ENCODE assay signal across 16 mouse cellular contexts in the genomic region with DNA sequence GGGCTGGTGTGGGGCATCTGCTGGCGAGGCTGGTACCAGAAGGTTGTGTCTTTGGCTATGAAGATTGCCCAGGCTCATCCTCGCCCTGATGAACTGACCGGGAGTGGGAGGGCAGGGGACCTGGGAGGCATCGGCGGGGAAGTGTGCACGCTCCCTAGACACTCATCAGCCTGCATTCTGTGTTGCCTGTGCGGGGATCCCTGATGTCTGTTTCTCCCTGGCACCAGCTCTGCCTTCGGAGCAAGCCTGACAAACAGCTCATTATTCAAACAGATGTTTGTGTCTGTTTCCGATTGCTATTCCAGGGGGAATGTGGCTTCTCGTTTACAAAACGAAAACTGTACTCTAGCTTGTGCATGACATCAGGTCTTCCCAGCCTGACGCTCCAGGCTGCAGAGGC.
DNase-seq lines count a peak whose midpoint lies in the region; ATAC-seq lines count a peak whose summit lies in the region.
"Had no signal": no experiment of that assay in that cellular context is flagged by ENCODE, and none has a peak within 500 bp of the region (broad histone marks: within the 10 kb centered on the region; RNA-seq: fewer than 3 reads in every experiment).

No protein-coding gene starts in this region.

- H3K9ac ChIP-seq in midbrain, embryonic 14.5 days (replicated peaks; ENCODE audit: low read length): no peak overlapping the region
- H3K9ac ChIP-seq in midbrain, embryonic 11.5 days (ENCODE audit: low read length): no peak overlapping the region
- no peak overlapping the region for H3K9ac ChIP-seq in hindbrain, embryonic 16.5 days (ENCODE audit: low read depth, low read length)
- H3K9ac ChIP-seq: embryonic facial prominence, embryonic 12.5 days; limb, embryonic 13.5 days; liver, embryonic 13.5 days; stomach, embryonic 15.5 days had no signal

- no peaks in the 10 kb centered on the region for H3K9me3 ChIP-seq in midbrain, embryonic 14.5 days (ENCODE audit: control insufficient read depth, low read length)
- no peaks in the 10 kb centered on the region for H3K9me3 ChIP-seq in midbrain, embryonic 11.5 days (ENCODE audit: control insufficient read depth, low read length)
- H3K9me3 ChIP-seq in hindbrain, embryonic 16.5 days (ENCODE audit: control insufficient read depth, low read length): no peaks in the 10 kb centered on the region
- H3K9me3 ChIP-seq: embryonic facial prominence, embryonic 12.5 days; limb, embryonic 13.5 days; stomach, embryonic 15.5 days had no signal

- no peaks in the 10 kb centered on the region for H3K27me3 ChIP-seq in midbrain, embryonic 14.5 days (ENCODE audit: control insufficient read depth, insufficient read depth, low read length)
- H3K27me3 ChIP-seq in midbrain, embryonic 11.5 days (ENCODE audit: control insufficient read depth, insufficient read depth, low read length): no peaks in the 10 kb centered on the region
- no peaks in the 10 kb centered on the region for H3K27me3 ChIP-seq in hindbrain, embryonic 16.5 days (replicated peaks; ENCODE audit: control insufficient read depth, insufficient read depth, low read length)
- H3K27me3 ChIP-seq: embryonic facial prominence, embryonic 12.5 days; limb, embryonic 13.5 days; liver, embryonic 13.5 days; stomach, embryonic 15.5 days had no signal

- ATAC-seq in midbrain, embryonic 14.5 days (ENCODE audit: low FRiP score, low TSS enrichment): no peak
- no peak for ATAC-seq in midbrain, embryonic 11.5 days (ENCODE audit: low FRiP score)
- ATAC-seq in hindbrain, embryonic 16.5 days: peak; percentile 53; the same call in 1 of the 2 replicates
- ATAC-seq: midbrain, embryonic 16.5 days had no signal

- no peak overlapping the region for H3K4me2 ChIP-seq in midbrain, embryonic 14.5 days (ENCODE audit: low read length)
- H3K4me2 ChIP-seq in midbrain, embryonic 11.5 days: no peak overlapping the region
- no peak overlapping the region for H3K4me2 ChIP-seq in hindbrain, embryonic 16.5 days (ENCODE audit: low read length)
- H3K4me2 ChIP-seq: embryonic facial prominence, embryonic 12.5 days; limb, embryonic 13.5 days; liver, embryonic 13.5 days; stomach, embryonic 15.5 days had no signal

- intact Hi-C loops in heart, postnatal 25 days (cut with DNase I): no loop called here

- DNase-seq in heart, adult 11 months: peak; percentile 85
- no peak for DNase-seq in heart, postnatal 25 days (ENCODE audit: low spot score)
- DNase-seq in midbrain, embryonic 14.5 days: peak; percentile 41
- no peak for DNase-seq in midbrain, embryonic 11.5 days (ENCODE audit: low spot score, missing footprints)
- no peak for DNase-seq in natural killer cell, adult 2 months (ENCODE audit: low spot score in 2 of 2)
- DNase-seq in adrenal gland, postnatal 10 days: no peak
- DNase-seq: cerebellum, adult 9-10 months; gastrocnemius, postnatal 36 days; kidney, adult 11 months; liver, embryonic 13.5 days; thymus, adult 18-20 months had no signal

- no peaks in the 10 kb centered on the region for H3K36me3 ChIP-seq in midbrain, embryonic 14.5 days (ENCODE audit: control insufficient read depth, insufficient read depth, low read length)
- H3K36me3 ChIP-seq in midbrain, embryonic 11.5 days (ENCODE audit: control insufficient read depth, insufficient read depth, low read length): no peaks in the 10 kb centered on the region
- no peaks in the 10 kb centered on the region for H3K36me3 ChIP-seq in hindbrain, embryonic 16.5 days (ENCODE audit: control insufficient read depth, insufficient read depth, low read length)
- H3K36me3 ChIP-seq: embryonic facial prominence, embryonic 12.5 days; limb, embryonic 13.5 days; liver, embryonic 13.5 days; stomach, embryonic 15.5 days had no signal

- H3K27ac ChIP-seq in midbrain, embryonic 14.5 days (replicated peaks; ENCODE audit: low read depth, low read length): no peak overlapping the region
- no peak overlapping the region for H3K27ac ChIP-seq in midbrain, embryonic 11.5 days (ENCODE audit: low read depth, low read length)
- no peak overlapping the region for H3K27ac ChIP-seq in hindbrain, embryonic 16.5 days (ENCODE audit: low read depth, low read length)
- H3K27ac ChIP-seq: embryonic facial prominence, embryonic 12.5 days; limb, embryonic 13.5 days; liver, embryonic 13.5 days; stomach, embryonic 15.5 days had no signal

- H3K4me1 ChIP-seq in midbrain, embryonic 14.5 days (ENCODE audit: control insufficient read depth, insufficient read depth, low read length): no peaks in the 10 kb centered on the region; the same call in 1 of the 2 replicates
- H3K4me1 ChIP-seq in midbrain, embryonic 11.5 days (ENCODE audit: control insufficient read depth, insufficient read depth, low read length): peaks cover 2% of the 10 kb centered on the region; the same call in 1 of the 2 replicates
- peaks cover 20% of the 10 kb centered on the region for H3K4me1 ChIP-seq in hindbrain, embryonic 16.5 days (ENCODE audit: control insufficient read depth, insufficient read depth, low read depth, low read length)
- H3K4me1 ChIP-seq: liver, embryonic 13.5 days; stomach, embryonic 15.5 days had no signal

- no peak overlapping the region for H3K4me3 ChIP-seq in midbrain, embryonic 14.5 days (replicated peaks; ENCODE audit: low read depth, low read length)
- H3K4me3 ChIP-seq in midbrain, embryonic 11.5 days (ENCODE audit: low read depth, low read length): no peak overlapping the region
- H3K4me3 ChIP-seq in hindbrain, embryonic 16.5 days (ENCODE audit: low read length): no peak overlapping the region
- H3K4me3 ChIP-seq: embryonic facial prominence, embryonic 12.5 days; limb, embryonic 13.5 days; liver, embryonic 13.5 days; stomach, embryonic 15.5 days had no signal

- 66% methylated on average over 12 of the region's 12 CpGs for WGBS in midbrain, embryonic 14.5 days
- 92% methylated on average over 12 of the region's 12 CpGs for WGBS in midbrain, embryonic 11.5 days
- WGBS in hindbrain, embryonic 16.5 days: 47% methylated on average over 12 of the region's 12 CpGs

Comparison
In these comparisons a context has a peak if more than half of its experiments do, and no peak if none do; other contexts are left out.
1. DNase-seq: peak in heart, adult 11 months (single experiment) and midbrain, embryonic 14.5 days (single experiment); none in heart, postnatal 25 days (single experiment), midbrain, embryonic 11.5 days (single experiment), natural killer cell, adult 2 months (0 of 2) and adrenal gland, postnatal 10 days (single experiment).